Mouse (Mus musculus) thymus, adult 18-20 months (tissue): ENCODE measurements at regions not wholly inside any gene's neighbourhood (a gene's known extent, or its start where the extent isn't known, plus 50 kb on each side); places are given as distances from the start of the nearest gene placed in this dataset.

Experiments
- DNase-seq, 2 experiments: peaks; one replicate each; pipeline ENCODE4 v3.0.0; 2022; ENCODE audit warnings: mixed read lengths in 2 of 2

DNA sequence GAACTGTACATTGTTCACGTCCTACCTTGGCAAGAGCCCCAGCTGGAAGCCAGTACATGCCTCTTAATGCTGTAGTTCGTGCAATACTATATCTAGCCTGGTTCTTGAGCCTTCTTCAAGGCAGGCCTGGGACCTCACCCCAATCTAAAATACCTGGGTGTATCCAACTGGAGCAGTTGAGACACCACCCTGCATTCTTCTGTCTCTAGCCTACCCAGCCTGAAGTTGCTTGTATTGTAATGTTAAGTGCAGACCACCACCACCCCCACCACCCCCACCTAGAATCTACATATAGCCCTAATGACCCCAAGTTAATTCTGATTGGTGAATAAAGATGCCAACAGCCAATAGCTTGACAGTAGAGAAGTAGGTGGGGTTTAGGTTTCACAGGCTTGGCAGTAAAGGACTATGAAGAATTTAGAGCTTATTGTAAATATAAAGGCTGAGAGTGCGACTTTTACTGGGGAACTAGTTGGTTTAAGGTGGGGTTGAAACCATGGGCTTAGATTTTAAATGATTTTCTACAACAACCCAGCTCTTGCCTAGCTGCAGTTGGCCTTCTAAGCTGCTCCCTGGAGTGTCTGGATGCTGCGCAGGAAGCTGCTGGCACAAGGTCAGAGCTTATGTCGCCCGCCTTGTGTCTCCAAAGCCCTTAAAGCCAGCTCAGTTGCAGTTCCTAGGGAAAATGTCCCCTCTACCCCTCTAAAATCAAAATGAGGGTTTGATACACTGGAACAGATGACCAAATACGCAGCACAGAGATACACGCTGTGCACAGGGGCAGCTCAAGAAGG lies 109.2 kb downstream of the Tmem17 start:
- no peak for DNase-seq

DNA sequence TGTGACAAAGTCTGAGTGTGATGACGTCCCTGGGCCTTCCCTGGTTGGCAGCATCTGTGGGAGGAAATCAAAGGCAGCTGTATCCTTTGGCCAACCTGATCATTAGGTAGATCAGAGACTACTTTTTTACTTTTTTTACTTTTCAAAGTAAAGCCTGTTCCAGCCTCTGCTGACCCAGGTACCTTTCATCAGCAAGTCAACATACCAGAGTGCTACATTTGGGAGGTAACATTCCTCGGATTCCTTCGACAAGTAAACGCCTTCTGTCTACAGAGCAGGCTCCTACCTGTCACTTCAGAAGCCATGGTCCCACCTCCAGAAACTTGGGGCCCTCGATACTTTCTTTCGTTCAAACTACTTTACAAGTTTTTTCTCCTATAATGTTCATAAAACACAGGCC lies 110.0 kb downstream of the Tmem17 start:
- no peak for DNase-seq

DNA sequence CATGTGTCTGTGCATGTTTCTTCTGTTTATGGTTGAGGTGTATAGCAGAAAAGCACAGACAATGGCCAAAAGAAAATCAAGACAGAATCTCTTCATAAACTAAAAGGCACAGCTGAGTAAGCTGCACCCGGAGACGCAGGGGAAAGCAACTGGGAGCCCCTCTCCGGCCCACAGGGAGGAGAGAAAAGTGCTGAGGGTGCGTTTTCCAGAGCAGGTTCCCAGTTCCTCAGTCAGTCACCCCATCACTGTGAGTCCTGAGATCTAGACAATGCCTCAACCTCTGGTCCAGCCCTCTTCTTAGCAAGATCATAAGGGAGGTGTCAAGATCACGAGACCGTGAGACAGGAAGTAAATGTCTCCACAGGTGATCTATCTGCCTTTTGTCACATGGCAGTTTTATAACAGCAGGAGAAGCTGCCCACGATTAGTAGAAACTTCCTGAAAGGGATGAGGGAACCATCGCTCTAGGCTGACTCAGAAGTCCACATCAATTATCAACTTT lies 110.7 kb downstream of the Tmem17 start:
- no peak for DNase-seq

DNA sequence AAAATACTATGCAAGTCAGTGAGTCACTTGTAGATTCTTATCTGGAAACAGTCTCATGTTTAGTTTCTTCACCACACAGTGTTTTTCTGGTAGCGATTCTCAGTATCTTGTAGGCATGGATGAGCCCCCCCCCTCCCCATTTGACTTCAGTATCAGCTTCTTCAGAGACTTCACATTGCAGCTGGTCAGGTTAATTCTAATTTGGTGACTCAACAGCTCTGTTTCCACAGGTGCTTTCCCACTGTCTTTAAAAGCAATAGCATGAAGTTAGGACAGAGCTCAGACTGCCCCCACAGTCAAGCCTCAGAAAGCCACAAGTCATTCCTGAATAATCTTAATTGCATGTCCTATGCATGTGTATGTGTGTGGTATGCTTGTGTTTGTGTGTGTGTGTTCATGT lies 114.5 kb downstream of the Tmem17 start:
- no peak for DNase-seq

DNA sequence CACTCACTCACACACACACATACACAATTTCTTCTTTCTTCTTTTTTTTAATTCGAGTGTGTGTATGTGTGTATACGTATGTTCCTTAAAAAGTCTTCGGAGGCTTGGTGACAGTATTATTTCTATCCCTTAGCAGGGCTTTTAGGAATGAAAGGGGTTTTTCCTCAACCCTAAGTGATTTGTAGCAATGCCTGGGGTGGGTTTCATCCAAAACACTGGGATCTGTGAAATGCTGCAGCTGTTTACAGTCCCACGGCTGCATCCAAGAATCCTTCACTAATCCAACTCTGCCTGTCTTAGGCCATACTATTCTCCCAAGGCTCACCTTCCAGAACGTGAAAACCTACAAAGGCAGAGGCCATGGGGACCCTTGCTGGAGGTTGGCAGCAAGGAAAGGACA lies 116.6 kb downstream of the Tmem17 start:
- DNase-seq, result no peak

DNA sequence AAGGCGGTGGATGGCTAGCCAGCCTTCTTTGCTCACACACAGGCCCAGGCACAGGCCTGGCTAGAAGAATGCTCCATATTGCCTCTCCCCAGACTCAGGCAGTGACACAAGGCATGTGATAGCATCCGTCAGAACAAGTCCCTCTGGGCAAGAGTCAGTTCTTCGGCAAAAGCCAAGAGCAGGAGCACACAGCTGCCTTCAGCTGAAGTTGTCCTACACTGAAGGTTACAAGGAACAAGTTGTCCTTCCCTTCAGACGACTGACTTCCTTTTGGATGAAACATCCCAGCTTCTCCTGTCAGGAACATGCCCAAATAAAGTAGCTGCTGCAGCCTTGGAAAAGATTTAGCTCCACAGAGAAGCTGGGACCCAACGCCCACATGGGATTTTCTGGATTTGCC lies 117.1 kb downstream of the Tmem17 start:
- DNase-seq, result no peak

DNA sequence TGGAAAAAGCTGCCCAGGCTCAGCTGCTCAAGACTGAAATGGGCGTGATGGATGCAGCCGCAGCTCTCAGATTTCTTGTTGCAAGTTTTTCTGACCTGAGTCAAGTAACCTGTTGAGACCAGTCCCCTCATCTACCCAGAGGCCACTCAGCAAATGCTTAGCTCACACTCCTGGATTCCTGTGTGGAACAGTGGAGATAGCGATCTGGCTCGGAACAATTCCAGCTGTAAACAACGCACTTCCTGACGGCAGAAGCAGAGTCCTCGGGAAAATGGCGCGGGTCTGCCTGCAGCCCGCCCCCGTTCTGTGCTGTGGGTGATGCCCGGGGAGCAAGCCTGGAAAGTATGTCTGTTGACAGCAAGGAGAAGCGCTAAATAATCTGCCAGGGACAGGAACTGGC lies 117.7 kb downstream of the Tmem17 start:
- no peak for DNase-seq

DNA sequence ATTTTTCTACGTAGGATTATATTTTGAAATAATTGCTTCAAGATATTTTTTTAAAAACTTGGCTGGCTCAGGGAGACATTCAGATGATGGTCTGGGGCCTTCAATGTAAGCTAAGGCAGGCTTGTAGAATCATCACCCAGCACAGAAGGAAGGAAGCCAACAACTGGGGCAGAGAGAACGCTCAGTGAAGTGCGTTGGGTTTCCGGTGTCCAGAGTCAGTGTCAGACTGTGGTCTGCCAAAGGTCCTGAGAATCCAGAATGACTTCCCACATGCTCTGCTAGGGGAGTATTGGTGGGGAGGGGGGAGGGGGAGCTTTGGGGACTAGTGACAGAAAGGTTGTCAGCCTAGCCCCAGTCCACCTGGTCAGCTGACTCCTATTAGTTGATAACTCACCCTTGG lies 118.1 kb downstream of the Tmem17 start:
- DNase-seq, result no peak

DNA sequence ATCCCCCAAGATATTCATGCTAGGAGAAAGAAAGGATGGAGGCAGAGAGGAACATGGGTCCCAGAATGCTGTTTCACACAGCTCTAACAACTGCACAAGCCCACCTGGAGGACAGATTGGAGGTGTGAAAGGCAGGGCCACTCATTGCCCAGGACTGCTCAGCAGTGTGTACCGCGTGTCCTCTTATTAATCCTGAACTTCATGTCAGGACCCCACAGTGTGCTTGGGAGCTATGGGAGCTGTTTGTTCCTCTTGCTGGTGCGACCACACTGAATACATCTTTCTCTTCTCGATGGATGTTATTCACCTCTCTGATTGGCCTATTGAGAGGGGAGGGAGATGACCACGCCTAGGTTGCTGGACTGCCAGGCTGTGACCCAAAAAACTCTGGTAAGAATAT lies 119.1 kb downstream of the Tmem17 start:
- no peak for DNase-seq

DNA sequence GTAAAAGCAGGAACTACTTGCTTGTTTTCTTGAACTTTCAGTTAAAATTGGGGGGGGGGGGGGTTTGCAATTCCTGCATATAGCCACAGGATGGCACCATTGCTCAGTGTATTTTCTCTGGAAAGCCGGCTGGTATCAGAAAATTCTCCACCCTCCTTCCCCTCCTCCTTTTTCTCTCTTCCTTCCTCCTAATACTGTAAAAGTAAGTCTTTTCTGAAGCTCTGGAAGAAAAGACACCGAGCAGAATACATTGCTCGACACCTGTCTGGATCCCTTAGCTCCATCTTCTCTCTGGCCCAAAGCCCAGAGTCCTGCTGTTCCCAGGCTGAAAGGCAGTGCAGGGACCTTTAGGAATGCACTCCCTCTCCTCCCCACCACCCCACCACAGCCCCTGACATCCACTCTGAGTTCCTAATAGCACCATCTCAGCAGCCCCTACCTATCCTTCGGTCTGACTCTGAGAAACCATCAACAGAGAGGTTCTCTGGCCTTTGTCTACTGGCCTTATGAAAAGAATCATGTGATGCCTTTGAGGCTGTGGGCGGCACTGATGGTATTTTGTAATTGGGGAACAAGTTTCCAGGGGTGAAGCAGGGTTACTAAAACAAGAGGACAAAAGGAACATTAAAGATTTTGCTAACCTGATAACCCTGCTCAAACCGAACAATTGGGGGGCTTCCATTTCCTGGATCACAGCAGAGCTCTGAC lies 119.9 kb downstream of the Tmem17 start:
- DNase-seq, result no peak

DNA sequence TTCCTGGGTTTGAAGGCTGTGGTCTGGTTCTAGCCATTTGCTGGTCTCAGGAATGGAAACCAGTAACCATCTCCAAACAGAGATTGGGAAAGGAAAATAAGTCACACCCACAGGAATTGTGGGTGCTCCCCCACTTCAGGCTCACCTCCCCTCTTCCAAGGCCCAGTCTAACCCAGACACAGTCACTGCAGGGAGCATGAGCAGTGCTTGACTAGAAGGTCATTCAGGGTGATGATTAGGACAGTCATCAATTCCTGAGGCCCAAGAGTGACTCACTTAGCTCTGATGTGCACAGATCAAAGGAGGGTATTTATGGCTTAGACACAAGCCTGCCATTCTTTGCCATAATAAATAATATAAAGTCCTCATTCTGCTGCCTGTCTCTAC lies 120.4 kb downstream of the Tmem17 start:
- no peak for DNase-seq

DNA sequence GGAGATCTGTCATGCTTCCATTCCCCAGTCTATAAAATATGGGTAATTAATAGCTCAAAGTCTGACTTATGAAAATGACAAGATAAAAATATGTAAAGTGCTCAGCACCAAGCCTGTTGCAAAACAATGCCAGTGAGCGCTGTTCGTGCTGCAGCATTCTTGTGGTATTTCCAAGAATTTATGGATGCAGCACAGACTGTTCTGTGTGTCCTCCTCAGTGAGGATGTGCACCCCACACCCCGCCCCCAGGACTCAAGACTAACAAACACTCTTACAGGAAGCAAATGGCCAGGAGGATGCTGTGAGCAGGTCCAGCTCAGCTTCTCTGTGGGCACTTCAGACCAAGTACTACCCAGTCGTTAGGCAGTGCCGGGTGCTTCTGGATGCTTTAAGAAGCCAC lies 121.1 kb downstream of the Tmem17 start:
- no peak for DNase-seq

DNA sequence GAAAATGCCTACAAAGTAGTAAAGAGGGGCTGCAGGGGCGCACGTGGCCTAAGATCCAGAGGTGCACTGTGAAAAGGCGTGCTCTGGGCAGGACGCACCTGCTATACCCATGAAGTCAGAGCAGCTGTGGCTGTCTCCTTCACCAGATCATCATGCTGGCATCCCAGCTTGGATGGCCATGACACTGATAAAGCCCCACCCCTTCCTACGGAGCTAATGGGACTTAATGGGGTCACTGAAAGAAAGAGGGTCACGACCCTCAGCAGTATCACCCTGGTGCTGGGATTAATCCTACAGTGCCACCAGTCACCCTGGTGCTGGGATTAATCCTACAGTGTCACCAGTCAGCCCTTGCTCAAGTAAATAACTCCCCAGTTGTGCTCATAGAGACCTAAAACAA lies 122.1 kb downstream of the Tmem17 start:
- DNase-seq, result no peak

DNA sequence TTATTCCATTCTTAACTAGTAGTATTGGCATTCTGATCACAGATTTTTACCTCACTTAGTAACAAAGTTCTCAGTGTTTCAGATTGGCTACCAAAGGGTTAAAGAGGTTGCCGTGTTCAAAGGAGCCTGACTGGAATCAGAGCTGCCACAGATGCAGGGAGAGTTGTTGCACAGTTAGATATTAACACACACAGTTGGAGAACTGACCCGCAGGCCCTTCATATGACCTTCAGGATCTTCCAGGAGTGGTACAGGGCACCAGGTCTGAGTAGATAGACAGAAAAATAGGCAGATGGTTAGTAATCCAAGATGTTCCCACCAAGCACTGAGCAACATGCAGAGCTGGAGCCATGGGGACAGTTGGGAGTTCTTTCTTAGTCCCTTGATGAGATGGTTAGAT lies 123.1 kb downstream of the Tmem17 start:
- no peak for DNase-seq

DNA sequence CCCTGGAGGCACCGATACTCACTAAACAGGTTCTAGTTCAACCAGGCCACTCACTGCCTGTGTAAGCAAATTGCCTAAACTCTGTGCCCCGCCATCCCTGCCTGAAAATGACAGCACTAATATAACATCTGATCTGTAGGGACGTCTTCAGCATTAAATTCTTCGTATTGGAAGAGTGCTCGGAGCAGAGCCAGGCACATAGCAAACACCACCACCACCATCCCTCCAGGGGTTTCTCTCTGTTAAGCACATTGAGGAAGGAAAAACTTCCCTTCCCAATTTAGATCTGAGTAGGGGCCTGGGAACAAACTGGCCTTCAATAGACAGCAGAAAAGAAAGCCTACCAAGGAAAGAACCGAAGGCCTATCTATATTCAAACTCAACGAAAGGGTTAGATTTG lies 124.4 kb downstream of the Tmem17 start:
- no peak for DNase-seq

DNA sequence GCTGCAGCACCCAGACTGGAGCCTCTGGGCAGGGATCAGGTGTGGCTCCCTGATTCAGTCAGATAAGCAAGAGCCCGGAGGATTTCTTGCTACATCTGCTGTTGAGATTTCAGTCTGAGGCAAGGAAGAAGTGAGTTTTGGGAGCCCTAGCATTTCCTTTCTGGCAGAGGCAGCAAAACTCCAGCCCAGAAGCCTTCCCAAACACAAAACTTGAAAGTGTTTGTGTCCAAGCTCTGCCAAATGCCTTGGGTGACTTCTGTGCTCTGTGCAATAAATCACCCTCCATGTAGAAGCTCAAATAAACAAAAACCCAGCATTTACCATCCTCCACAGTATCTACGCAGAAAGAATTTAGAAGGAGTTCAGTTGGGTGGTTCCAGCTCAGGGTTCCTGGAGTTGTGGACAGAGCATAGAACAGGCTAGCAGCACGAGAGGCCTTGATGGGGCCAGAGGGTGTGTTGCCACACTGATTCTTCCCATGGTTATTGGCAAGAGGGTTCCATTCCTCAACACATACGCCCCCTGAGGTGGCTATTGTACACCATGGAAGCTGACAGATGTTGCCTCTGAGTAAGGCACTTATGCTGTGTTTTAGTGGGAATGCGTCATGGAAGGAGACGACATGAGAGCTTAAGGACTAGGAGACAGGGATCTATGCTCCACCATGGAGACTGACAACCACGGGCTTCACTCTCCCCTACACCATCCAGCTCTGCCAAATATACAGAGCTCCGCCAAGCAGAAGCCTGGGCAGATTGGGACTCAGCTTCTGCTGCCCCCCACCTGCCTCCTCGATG lies 125.1 kb downstream of the Tmem17 start:
- no peak for DNase-seq

DNA sequence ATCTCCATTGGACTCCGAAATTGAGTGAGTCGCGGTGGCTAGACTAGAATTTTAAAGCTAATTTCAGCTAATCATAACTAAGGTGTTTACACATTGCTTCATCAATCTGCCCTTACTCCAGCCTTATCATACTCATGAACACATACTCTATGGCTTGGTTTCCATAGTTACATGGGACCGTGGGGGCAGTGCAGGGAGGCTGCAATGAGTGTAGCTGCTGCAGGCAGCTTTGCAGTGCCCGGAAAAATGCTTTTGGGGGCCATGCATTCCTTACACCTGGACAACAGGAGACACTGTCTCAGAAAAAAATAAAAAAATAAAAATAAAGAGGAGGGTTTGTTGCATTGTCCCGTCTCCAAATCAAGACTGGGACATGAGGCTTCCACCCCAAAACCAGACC lies 126.3 kb downstream of the Tmem17 start:
- no peak for DNase-seq

DNA sequence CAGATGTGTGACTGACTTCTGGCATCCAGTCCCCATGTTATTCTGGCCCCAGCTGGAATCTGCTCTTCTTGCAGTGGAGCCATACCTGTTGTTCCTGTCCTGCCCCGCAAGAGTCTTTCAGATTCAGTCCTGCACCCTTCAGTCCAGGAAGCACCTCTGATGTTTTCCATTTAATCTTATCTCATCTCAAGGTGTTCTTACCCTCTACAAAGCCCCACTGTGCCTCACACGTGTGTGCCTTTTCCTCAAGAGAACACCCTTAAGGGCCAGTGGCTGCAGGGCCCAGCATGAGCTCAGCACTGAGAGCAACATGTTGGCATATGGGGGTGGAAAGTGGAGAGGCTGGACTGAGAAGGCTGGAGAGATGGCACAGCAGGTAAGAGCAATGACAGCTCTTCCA lies 126.8 kb downstream of the Tmem17 start:
- no peak for DNase-seq

DNA sequence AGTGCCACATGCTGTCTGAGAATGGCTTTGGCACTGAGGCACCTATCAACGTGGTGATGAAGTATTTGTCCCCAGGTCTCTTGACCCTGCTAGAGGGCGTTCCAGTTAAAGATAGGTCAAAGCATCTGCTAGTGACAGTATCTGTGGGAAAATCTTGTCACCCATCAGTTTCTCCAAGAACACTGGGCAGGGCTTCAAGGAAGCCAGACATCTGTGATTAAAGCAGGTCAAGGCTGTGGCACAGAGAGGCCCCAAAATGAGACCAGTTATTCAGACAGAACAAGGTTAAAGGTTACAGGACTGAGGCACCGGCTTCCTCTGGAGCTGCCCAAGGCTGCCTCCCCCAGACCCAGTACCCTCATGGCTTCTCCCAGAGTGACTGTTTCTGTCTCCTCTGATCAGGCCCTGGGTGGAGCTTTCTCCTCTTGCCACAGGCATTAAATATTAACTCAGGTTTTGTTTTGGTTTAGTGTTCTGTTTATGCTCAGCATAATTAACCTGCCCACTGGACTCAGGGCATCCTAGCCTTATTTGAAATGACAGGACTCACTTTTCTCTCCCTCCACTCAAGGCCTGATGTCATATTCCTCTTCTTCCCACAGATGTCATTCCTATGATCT lies 128.6 kb downstream of the Tmem17 start:
- no peak for DNase-seq

DNA sequence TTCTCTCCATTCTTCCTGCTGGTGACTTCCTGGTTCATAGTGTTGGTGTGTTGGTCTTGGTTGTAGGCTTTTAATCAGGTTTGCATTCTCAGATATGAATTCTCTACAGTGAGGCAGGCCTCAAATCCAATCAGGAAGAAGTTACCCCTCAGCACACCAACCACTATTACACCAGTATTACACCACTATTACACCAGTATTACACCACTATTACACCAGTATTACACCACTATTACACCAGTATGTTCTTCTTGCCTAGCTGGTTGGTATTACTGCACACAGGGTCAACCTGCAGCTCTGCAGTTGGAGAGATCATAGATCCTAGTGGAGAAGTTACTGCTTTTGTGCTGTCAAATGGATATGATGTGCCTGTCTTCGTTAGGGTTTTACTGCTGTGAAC lies 129.6 kb downstream of the Tmem17 start:
- DNase-seq, result no peak

DNA sequence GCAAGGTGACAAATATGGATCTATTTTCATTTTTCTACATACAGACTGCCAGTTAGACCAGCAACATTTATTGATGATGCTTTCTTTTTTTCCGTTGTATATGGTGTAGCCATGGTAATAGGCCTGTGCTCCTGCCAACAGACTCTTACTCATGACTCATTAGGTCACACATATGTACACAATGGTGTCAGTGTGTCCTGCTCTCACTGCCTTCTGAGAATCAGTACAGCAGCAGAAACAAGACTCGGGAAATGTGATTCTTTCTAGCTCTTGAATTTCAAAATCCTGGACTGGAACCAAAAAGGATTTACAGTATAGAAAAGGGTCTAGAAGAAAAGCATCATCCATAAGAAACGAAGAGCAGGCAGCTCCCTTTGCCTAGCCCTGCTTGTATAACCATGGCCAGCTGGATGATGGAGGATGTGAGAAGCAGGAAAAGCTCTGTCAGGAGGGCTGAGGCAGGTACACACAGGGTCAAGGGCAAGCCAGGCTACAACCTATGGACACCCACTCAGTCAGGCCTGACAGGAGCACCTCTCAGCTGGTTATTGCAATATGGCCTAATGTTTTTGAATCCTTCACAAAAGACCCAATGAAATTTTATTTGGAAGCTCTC lies 132.2 kb downstream of the Tmem17 start:
- DNase-seq, result no peak

DNA sequence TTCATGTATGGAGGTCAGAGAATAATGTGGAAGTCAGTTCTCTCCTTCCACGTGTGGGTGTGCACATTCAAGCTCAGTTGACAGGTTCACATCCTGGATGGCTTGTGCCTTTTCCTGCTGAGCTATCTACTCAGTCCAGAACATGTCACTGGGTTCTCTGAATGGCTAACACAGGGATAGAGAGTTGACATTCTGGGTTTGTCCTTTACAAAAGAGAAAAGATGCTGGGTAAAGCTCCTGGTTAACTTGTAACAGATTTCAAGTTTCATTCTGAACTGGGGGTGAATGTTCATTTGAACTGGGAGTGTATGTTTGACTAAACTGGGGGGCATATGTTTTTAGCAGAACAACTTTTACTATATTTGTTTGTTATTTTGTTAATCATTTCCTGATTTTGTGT lies 133.0 kb downstream of the Tmem17 start:
- DNase-seq, result no peak
